Mouse (Mus musculus): ENCODE data around the gene Mrpl53. TPM values are rescaled to one million over a fixed set of nuclear protein-coding genes. Genes with fewer than 3 reads are reported as not detected.

Gene Mrpl53
- polyA plus RNA-seq, 1 experiment from 2014 or later, result 132 TPM

DNA sequence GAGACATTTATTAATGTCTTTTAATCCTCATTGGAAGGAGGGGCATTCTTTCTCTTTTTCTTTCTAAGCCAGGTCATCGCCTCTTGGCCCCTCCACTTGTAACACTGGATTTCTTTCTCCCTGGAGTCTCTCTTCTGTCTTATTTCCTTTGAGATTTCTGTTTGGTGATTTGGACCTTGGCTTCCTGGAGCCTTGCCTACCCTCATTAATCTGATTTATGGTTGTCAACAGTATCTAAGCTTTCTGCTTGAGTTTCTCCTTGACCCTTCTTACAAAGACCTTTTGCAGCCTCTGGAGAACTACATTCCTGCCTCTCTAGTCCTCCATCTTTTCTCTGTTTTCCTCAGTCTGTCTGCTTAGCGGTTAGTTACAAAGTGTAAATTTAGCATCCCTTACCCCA lies 10.4 kb upstream of the Mrpl53 start:
- WGBS, result 82% methylated on average over 2 of the region's 2 CpGs
- ATAC-seq (ENCODE audit: insufficient number of reproducible peaks, insufficient read depth, low FRiP score, low TSS enrichment), result no peak
- H3K36me3 ChIP-seq, result no peaks in the 10 kb centered on the region

DNA sequence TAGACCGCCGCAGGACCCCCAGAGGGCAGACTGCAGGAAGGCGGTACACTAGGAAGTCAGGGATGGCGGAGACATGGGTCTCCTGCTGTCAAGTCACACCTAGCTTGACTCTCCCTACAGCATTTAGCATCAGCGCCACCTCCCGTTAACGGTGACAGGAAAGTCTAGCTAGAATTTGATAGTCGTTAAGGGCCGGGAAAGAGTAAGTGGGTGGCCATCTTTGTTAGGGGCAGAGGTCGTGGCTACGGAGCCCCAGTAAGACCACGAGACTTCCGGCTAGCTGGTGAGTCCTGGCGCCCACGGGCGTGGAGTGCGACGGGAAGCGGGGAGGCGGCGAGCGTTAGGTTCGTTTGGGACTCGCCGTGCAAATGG lies 7.5 kb upstream of the Mrpl53 start, which contains the start of the genes Ccdc142 and Gm42688:
Ccdc142 (plus strand) TSS at position 286 of the 372 bp plus-strand sequence.
Gm42688 (plus strand) TSS at position 302 of the 372 bp plus-strand sequence.
- Histone ChIP-seq H3K4me3 (peak within 1 kb of the TSS; percentile 50), H3K9me3 (no peaks in the 10 kb centered on the region), H3K36me3 (peaks cover 7% of the 10 kb centered on the region; the same call in 1 of the 2 replicates), H3K9ac (peak within 1 kb of the TSS; percentile 82), H3K27ac (peak within 1 kb of the TSS; percentile 56), H3K4me1 (peaks cover 12% of the 10 kb centered on the region), H3K4me2 (replicated peaks) (peak within 1 kb of the TSS; percentile 97), H3K27me3 (peaks cover 9% of the 10 kb centered on the region; the same call in 1 of the 2 replicates)
- peak; percentile 76 for ATAC-seq (ENCODE audit: insufficient number of reproducible peaks, insufficient read depth, low FRiP score, low TSS enrichment)
- WGBS, result under 1% methylated on average over 25 of the region's 25 CpGs

More for the DNA sequence above, 10.4 kb upstream of the Mrpl53 start:
- H3K9ac ChIP-seq, result no peak overlapping the region
- no peak overlapping the region for H3K4me3 ChIP-seq
- H3K9me3 ChIP-seq, result no peaks in the 10 kb centered on the region
- H3K27me3 ChIP-seq, result peaks cover 13% of the 10 kb centered on the region; the same call in 1 of the 2 replicates
- no peak overlapping the region for H3K4me2 ChIP-seq (replicated peaks)
- H3K4me1 ChIP-seq, result peaks cover 11% of the 10 kb centered on the region
- no peak overlapping the region for H3K27ac ChIP-seq

DNA sequence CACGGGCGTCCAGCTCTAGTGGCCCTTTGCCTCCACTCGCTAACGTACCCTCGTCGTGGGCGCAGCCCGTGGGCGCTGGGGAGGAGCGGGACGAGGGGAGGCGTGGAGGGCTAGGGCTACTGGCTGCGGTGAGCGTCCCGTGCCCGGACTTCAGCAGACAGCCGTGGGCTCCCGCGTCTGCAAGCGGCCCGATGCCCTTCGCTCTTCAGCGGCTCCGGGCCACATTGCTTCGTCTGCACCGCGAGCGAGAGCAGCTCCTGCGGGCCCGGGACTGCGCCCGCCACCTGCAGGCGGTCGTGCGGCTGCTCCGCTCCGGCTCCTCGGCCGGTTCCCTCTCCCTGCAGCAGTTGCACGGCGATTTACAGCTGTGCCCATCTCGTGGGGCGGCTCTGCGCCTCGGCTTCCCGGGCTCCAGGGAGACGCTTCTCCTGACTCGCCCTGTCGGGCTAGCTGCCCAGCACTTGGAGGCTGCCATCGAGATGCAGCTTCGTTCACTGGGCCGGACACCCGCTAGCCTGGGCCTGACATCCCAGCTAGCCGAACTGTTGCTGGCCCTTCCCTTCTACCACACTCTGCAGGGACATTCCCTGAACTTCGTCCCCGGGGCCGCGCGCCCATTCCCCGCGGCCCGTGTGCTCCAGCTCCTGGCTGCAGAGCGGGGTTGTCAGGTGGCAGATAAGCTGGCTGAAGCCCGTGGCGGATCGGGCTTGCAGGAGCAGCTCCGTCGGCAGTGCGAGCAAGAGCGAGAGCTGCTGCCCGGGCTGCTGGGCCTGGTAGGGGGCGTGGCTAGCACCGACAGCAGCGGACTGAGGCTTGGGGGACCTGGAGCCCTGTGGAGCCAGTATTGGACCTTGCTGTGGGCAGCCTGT lies 6.9 kb upstream of the Mrpl53 start:
- H3K9ac ChIP-seq, result peak overlapping the region; percentile 82
- peak overlapping the region; percentile 50 for H3K4me3 ChIP-seq
- ATAC-seq (ENCODE audit: insufficient number of reproducible peaks, insufficient read depth, low FRiP score, low TSS enrichment), result peak; percentile 82
- H3K4me1 ChIP-seq, result peaks cover 12% of the 10 kb centered on the region
- 1% methylated on average over 72 of the region's 74 CpGs for WGBS
- peak overlapping the region; percentile 97 for H3K4me2 ChIP-seq (replicated peaks)
- H3K36me3 ChIP-seq, result peaks cover 7% of the 10 kb centered on the region; the same call in 1 of the 2 replicates
- H3K27me3 ChIP-seq, result peaks cover 7% of the 10 kb centered on the region; the same call in 1 of the 2 replicates
- H3K27ac ChIP-seq, result peak overlapping the region; percentile 56
- no peaks in the 10 kb centered on the region for H3K9me3 ChIP-seq

DNA sequence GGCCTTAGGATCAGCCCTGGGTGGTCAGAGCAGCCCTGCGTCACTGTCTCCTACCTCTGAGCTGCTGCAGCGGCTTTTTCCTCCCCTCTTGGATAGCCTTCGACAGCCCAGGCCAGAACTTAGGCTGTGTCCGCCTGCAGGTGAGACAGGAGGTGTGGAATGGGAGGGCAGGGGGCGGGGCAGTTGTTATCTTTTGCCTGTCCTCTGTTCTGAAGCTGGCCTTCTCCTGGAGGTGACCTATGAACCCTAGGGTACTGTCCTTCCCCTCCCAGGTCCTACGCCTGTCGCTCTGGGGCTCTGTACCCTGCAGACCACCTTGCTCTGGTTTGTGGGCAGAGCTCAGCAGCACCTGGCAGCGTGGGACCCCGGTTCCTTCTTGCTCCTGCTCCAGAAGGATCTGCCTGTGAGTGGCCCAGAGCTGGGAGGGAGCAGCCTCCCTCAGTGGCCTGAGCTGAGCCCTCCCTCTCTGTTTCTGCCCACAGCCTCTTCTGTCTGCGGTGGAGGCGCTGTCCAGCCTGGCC lies 5.7 kb upstream of the Mrpl53 start:
- H3K9ac ChIP-seq, result peak overlapping the region; percentile 82; the same call in 1 of the 2 replicates
- WGBS, result 46% methylated on average over 11 of the region's 11 CpGs
- H3K36me3 ChIP-seq, result peaks cover 7% of the 10 kb centered on the region; the same call in 1 of the 2 replicates
- H3K27ac ChIP-seq, result no peak overlapping the region
- peaks cover 7% of the 10 kb centered on the region; the same call in 1 of the 2 replicates for H3K27me3 ChIP-seq
- peak overlapping the region; percentile 97 for H3K4me2 ChIP-seq (replicated peaks)
- H3K4me1 ChIP-seq, result peaks cover 19% of the 10 kb centered on the region
- H3K9me3 ChIP-seq, result no peaks in the 10 kb centered on the region
- H3K4me3 ChIP-seq, result peak overlapping the region; percentile 50; the same call in 1 of the 2 replicates
- no peak for ATAC-seq (ENCODE audit: insufficient number of reproducible peaks, insufficient read depth, low FRiP score, low TSS enrichment)

DNA sequence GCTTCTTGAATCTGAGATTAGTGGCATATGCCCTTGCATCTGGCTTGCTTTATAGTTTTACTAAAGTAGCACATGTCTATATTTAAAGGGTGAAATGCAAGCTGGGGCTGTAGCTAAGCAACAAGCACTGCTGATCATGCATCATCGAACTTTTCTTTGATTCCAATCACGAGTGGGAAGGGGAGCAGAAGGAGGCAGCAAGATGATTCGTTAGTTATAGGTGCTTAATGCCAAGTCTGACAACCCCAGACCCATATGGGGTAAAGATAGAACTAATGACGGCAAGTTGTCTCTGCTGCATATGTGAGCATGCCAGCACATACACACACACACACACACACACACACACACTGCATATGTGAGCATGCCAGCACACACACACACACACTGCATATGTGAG lies 4.7 kb upstream of the Mrpl53 start:
- Histone ChIP-seq H3K4me1 (peaks cover 24% of the 10 kb centered on the region), H3K4me2 (replicated peaks) (no peak overlapping the region), H3K27me3 (peaks cover 7% of the 10 kb centered on the region; the same call in 1 of the 2 replicates), H3K27ac (no peak overlapping the region), H3K9ac (no peak overlapping the region), H3K4me3 (no peak overlapping the region), H3K9me3 (no peaks in the 10 kb centered on the region), H3K36me3 (peaks cover 7% of the 10 kb centered on the region; the same call in 1 of the 2 replicates)
- ATAC-seq (ENCODE audit: insufficient number of reproducible peaks, insufficient read depth, low FRiP score, low TSS enrichment), result no peak
- 69% methylated on average over 4 of the region's 4 CpGs for WGBS

DNA sequence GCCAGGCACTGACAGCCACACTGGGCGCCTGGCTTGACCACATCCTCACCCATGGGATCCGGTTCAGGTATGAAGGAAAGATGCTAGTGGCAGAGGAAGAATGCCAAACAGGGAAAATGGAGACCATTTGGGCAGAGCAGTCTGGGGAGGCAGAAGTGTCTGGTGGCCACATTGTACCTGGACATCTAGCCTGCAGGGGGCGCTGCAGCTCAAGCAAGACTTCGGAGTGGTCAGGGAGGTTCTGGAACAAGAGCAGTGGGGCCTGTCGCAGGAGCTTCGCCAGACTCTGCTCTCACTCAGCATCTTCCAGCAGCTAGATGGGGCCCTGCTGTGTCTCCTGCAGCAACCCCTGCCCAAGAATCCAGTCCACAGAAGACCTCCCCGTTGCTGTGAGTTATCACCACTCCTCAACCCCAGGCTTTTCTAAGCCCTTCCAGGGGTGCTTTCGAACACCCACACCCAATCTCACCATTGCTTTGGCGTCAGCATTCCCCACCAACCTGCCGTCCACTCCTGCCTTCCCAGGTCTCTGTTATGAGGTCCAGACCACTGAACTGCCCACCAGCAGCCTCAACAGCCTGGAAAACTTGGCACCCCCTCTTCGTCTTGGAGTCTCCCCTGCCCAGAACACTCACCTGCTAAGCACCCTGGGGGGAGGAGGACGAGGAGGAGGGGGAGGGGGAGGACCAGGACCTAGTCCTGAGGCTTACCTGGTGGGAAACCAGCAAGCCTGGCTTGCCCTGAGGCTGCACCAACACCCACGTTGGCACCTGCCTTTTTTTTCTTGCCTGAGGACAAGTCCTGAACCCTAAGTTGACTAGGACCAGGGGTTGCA lies 1.1 kb upstream of the Mrpl53 start:
- H3K4me2 ChIP-seq (replicated peaks), result peak overlapping the region; percentile 76
- peak overlapping the region; percentile 71; the same call in 1 of the 2 replicates for H3K9ac ChIP-seq
- peak overlapping the region; percentile 63; the same call in 1 of the 2 replicates for H3K4me3 ChIP-seq
- no peaks in the 10 kb centered on the region for H3K9me3 ChIP-seq
- ATAC-seq (ENCODE audit: insufficient number of reproducible peaks, insufficient read depth, low FRiP score, low TSS enrichment), result no peak
- H3K27ac ChIP-seq, result peak overlapping the region; percentile 67; the same call in 1 of the 2 replicates
- peaks cover 26% of the 10 kb centered on the region for H3K4me1 ChIP-seq
- 33% methylated on average over 13 of the region's 13 CpGs for WGBS
- H3K27me3 ChIP-seq, result peaks cover 7% of the 10 kb centered on the region; the same call in 1 of the 2 replicates
- H3K36me3 ChIP-seq, result peaks cover 7% of the 10 kb centered on the region; the same call in 1 of the 2 replicates

DNA sequence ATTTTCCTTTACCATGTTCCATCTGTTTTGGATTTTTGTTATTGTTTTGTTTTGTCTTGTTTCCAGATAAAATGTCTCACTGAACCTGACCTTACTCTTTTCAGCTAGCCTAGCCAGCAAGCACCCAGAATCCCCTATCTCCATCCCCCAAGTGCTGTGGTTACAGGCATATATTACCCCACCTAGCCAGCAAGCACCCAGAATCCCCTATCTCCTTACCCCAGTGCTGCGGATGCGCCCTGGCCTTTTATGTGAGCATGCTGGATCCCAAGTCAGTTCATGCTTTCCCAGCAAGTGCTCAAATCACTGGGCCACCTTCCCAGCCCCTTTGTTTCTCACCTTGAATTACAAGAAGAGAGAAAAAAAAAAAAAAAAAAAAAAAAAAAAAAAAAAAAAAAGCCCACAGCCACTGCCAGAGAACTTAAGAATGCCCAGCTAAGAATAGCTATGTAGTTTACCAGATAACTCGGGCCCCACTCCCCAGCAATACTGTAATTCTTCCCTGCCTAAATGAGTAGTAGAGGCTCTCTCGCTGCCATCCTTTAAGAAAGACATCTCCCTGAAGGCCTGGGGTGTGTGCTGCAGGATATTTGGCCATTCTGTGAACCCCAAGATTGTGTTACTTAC lies 2.8 kb downstream of the Mrpl53 start:
- Histone ChIP-seq H3K9ac (no peak overlapping the region), H3K4me2 (replicated peaks) (no peak overlapping the region), H3K9me3 (no peaks in the 10 kb centered on the region), H3K4me1 (peaks cover 31% of the 10 kb centered on the region), H3K36me3 (peaks cover under 1% of the 10 kb centered on the region; the same call in 1 of the 2 replicates), H3K27ac (no peak overlapping the region), H3K27me3 (no peaks in the 10 kb centered on the region), H3K4me3 (no peak overlapping the region)
- ATAC-seq (ENCODE audit: insufficient number of reproducible peaks, insufficient read depth, low FRiP score, low TSS enrichment), result no peak
- 94% methylated on average over 4 of the region's 4 CpGs for WGBS

DNA sequence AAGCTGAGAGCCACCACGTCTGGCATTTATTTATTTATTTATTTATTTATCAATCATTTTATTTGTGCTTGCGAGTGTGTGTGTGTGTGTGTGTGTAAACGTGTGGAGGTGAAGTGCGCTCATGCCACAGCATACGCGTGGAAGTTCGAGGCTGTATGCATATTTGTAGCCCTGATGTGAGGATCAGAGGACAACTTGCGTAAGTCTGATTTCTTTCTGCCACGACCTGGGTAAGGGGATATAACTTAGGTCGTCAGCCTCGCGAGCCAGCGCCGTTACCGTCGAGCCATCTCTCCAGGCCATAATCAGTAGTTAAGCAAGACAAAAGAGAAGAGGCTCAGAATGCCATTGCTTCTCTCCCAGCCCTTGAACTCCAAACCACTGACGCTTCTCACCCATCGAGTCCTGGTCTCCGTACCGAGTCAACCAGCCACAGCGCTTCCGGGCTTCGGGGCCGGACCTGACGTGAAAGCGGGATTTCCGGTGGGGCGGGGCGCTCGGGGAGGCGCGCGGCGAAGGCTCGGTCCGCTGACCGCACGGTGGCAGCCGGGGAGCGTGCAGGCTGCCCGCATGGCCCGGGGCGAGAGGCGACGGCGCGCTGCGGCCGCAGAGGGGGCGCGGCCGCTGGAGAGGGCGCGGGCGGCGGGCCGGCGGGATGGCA lies 6.3 kb downstream of the Mrpl53 start, which contains the start of gene Mogs:
Mogs (plus strand) TSS at position 486 of the 661 bp plus-strand sequence.
- ATAC-seq (ENCODE audit: insufficient number of reproducible peaks, insufficient read depth, low FRiP score, low TSS enrichment), result peak; percentile 76
- Histone ChIP-seq H3K27me3 (no peaks in the 10 kb centered on the region), H3K9ac (peak within 1 kb of the TSS; percentile 96), H3K27ac (peak within 1 kb of the TSS; percentile 83), H3K9me3 (no peaks in the 10 kb centered on the region), H3K36me3 (peaks cover 33% of the 10 kb centered on the region), H3K4me2 (replicated peaks) (peak within 1 kb of the TSS; percentile 97), H3K4me3 (peak within 1 kb of the TSS; percentile 71), H3K4me1 (peaks cover 25% of the 10 kb centered on the region)
- WGBS, result under 1% methylated on average over 56 of the region's 58 CpGs

DNA sequence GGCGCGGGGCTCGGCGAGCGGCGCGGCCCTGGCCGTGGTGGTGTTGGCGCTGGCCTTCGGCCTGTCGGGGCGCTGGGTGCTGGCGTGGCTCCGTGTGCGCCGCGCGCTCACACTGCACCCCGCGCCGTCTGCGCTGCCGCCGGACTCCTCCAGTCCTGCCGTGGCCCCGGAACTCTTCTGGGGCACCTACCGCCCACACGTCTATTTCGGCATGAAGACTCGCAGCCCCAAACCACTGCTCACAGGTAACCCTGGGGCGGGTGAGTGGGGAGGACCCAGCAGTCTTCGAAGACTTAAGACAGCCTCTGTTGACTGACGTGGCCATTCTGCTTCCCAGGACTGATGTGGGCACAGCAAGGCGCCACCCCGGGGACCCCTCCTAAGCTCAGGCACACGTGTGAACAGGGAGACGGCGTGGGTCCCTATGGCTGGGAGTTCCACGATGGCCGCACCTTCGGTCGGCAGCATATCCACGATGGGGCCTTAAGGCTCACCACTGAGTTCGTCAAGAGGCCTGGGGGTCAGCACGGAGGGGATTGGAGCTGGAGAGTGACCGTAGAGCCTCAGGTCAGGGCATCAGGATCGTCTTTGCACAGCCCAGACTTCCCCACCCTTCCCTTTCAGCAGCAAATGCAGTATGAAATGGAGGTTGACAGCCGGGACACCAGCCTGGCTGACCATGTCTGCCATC lies 7.0 kb downstream of the Mrpl53 start:
- H3K27me3 ChIP-seq, result no peaks in the 10 kb centered on the region
- peak overlapping the region; percentile 97 for H3K4me2 ChIP-seq (replicated peaks)
- peak overlapping the region; percentile 71 for H3K4me3 ChIP-seq
- H3K36me3 ChIP-seq, result peaks cover 33% of the 10 kb centered on the region
- peak overlapping the region; percentile 83 for H3K27ac ChIP-seq
- peak overlapping the region; percentile 96 for H3K9ac ChIP-seq
- peaks cover 26% of the 10 kb centered on the region for H3K4me1 ChIP-seq
- no peaks in the 10 kb centered on the region for H3K9me3 ChIP-seq
- peak; percentile 43 for ATAC-seq (ENCODE audit: insufficient number of reproducible peaks, insufficient read depth, low FRiP score, low TSS enrichment)
- WGBS, result 3% methylated on average over 42 of the region's 48 CpGs

Measured in embryonic facial prominence, embryonic 12.5 days (tissue).